Mouse (Mus musculus): ENCODE results near the gene Rhob. TPM values are rescaled to one million over a fixed set of nuclear protein-coding genes. Genes with fewer than 3 reads are reported as not detected.

The Rhob gene
- total RNA-seq, 2 experiments from 2014 or later: 5.5 to 23.5 TPM

GRCm38 (mm10) chr12:8509693-8510092 is 9.9 kb upstream of the Rhob start:
- no peak for ATAC-seq (replicated peaks; ENCODE audit: low FRiP score, poor library complexity, severe bottlenecking)

GRCm38 (mm10) chr12:8506954-8507707 is 7.3 kb upstream of the Rhob start:
- ATAC-seq (replicated peaks; ENCODE audit: low FRiP score, poor library complexity, severe bottlenecking): no peak

- no peak for ATAC-seq (replicated peaks; ENCODE audit: low FRiP score, poor library complexity, severe bottlenecking)
Observed at GRCm38 (mm10) chr12:8504131-8504530, 4.3 kb upstream of the Rhob start.

DNA sequence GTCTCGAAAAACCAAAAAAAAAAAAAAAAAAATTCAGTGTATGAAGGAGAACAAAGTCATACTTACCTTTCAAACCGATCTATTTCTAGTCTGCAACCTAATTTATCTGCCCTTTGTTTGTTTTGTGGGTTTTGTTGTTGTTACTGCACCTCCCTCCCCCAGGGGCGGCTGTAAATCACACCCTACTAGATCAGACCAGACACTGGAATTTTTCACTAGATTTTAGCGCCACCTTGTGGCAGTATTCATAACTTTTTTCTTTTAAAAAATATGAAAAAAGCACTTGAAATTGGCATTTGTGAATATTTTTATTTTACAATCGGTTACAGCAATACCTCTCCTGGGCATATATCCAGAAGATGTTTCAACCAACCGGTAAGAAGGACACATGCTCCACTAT is 2.7 kb upstream of the Rhob start:
- ATAC-seq (replicated peaks; ENCODE audit: low FRiP score, poor library complexity, severe bottlenecking): no peak

GRCm38 (mm10) chr12:8501571-8502305 is 1.9 kb upstream of the Rhob start:
- ATAC-seq (replicated peaks; ENCODE audit: low FRiP score, poor library complexity, severe bottlenecking): no peak

GRCm38 (mm10) chr12:8500597-8501570 is 1.1 kb upstream of the Rhob start:
- ATAC-seq (replicated peaks; ENCODE audit: low FRiP score, poor library complexity, severe bottlenecking): no peak

DNA sequence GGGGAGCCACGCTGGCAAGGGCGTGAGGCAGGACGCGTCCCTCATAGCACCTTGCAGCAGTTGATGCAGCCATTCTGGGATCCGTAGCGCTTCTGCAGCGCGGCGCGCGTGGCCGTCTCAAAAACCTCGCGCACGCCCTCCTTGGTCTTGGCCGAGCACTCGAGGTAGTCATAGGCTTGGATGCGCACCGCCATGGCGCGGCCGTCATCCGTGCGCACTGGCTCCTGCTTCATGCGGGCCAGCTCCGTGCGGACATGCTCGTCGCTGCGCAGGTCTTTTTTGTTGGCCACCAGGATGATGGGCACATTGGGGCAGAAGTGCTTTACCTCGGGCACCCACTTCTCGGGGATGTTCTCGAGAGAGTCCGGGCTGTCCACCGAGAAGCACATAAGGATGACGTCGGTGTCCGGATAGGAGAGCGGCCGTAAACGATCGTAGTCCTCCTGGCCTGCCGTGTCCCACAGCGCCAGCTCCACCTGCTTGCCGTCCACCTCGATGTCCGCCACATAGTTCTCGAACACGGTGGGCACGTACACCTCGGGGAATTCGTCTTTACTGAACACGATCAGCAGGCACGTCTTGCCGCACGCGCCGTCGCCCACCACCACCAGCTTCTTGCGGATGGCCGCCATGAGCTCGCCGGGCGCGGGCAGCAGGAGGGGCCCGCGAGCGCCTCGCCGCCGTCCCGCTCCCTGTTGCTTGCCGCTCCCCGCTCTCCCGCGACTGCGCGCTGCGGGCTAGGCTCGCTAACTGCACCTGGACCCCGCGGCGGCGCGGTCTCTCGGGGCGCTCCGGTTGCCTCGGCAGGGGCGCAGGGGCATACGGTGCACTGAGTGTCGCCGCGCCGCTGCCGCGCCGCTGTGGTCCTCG is 573 bp downstream of the Rhob start:
- no peak for ATAC-seq (replicated peaks; ENCODE audit: low FRiP score, poor library complexity, severe bottlenecking)

- no peak for ATAC-seq (replicated peaks; ENCODE audit: low FRiP score, poor library complexity, severe bottlenecking)
Observed at GRCm38 (mm10) chr12:8498591-8499000, 1.2 kb downstream of the Rhob start.

DNA sequence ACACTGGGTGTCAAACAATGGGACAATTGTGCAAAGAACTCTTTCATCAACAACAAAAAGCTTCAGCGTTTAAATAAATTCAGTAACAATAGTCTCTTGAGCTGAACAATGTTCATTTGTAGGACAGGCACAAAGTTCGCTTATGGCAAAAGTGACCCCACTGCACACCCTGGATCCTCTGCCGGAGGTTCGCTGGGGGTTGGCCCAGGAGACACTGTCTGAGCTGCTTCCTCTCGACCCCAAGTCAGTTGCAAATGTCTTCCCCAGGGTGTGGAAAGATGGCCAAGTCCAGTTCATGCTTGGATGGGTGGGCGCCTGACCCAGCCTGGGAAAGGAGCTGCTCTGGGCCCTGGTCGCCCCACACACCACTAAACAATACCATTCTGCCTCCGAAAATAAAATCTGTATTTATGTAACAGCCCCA is 1.6 kb downstream of the Rhob start:
- no peak for ATAC-seq (replicated peaks; ENCODE audit: low FRiP score, poor library complexity, severe bottlenecking)

DNA sequence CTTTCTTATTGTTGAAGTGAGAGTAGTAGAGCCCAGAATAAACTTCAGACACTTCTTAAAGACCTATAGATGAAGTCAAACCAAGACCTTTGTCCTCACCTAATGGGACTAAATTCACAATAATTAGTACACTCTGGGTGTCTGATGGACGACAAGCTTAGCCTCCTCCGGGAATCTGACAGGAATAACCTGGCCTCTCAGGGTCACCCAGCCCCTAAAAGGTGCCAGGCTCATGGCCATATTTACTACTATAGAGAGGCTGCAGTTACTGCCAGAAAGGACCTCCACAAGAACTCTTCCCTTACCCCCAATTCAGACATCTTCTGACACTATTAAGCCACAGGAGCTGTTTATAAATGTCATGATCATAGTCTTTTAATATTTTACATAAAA is 2.5 kb downstream of the Rhob start:
- no peak for ATAC-seq (replicated peaks; ENCODE audit: low FRiP score, poor library complexity, severe bottlenecking)

- no peak for ATAC-seq (replicated peaks; ENCODE audit: low FRiP score, poor library complexity, severe bottlenecking)
Observed at GRCm38 (mm10) chr12:8496679-8497313, 3.0 kb downstream of the Rhob start.

- ATAC-seq (replicated peaks; ENCODE audit: low FRiP score, poor library complexity, severe bottlenecking): no peak
Observed at GRCm38 (mm10) chr12:8495881-8496678, 3.7 kb downstream of the Rhob start.

GRCm38 (mm10) chr12:8494675-8495074 is 5.1 kb downstream of the Rhob start:
- ATAC-seq (replicated peaks; ENCODE audit: low FRiP score, poor library complexity, severe bottlenecking): no peak

DNA sequence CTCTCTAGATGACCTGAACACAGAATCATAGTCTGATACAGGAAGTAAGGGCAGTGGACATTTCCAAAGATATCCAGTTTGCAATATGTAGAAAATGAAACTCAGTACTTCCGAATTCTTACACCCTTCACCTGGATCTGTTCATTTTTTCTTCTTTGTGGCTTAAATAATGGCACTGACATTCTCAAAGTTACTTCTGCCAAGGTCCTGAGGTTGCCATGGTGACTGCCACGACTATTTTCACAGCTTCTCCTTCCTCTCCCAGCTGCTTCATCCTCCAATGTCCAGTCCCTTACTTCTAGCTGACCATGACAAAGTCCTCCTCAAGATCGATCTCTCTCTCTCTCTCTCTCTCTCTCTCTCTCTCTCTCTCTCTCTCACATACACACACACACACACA is 6.4 kb downstream of the Rhob start:
- ATAC-seq (replicated peaks; ENCODE audit: low FRiP score, poor library complexity, severe bottlenecking): no peak

GRCm38 (mm10) chr12:8489098-8489497 is 10.7 kb downstream of the Rhob start:
- ATAC-seq (replicated peaks; ENCODE audit: low FRiP score, poor library complexity, severe bottlenecking): no peak

GRCm38 (mm10) chr12:8488652-8488980 is 11.2 kb downstream of the Rhob start:
- ATAC-seq (replicated peaks; ENCODE audit: low FRiP score, poor library complexity, severe bottlenecking): no peak

- no peak for ATAC-seq (replicated peaks; ENCODE audit: low FRiP score, poor library complexity, severe bottlenecking)
Observed at GRCm38 (mm10) chr12:8487959-8488651, 11.7 kb downstream of the Rhob start.

GRCm38 (mm10) chr12:8487281-8487680 is 12.5 kb downstream of the Rhob start:
- ATAC-seq (replicated peaks; ENCODE audit: low FRiP score, poor library complexity, severe bottlenecking): no peak

Data from erythroid progenitor cell, adult 5-6 weeks (primary cell).